Mouse (Mus musculus) forebrain, postnatal 0 days (tissue): ENCODE data around the gene Cfap157. TPM values are rescaled to one million over a fixed set of nuclear protein-coding genes. Genes with fewer than 3 reads are reported as not detected.

Experiments used
- ATAC-seq: fragments of 200-750 bp; cut with Nextera tagmentation; 2 replicates; pipeline ENCODE4 v1.8.0; 2017; ENCODE audit warnings: mild to moderate bottlenecking, moderate library complexity
- DNase-seq: peaks from one replicate; pipeline ENCODE4 v3.0.0-alpha.2; 2015
- H3K27ac ChIP-seq: fragments of 300-500 bp; sonication (generic); 2 replicates; pipeline ENCODE4 v1.5.1; 2014; ENCODE audit warnings: low read depth, mild to moderate bottlenecking, antibody characterized with exemption, low read length, moderate library complexity, mixed read lengths
- H3K27me3 ChIP-seq: fragments of 300-500 bp; sonication (generic); 2 replicates; pipeline ENCODE4 v1.6.1; 2014; ENCODE audit warnings: mild to moderate bottlenecking, low read length, mixed read lengths; ENCODE audit not compliant: insufficient read depth
- H3K36me3 ChIP-seq: fragments of 300-500 bp; sonication (generic); 2 replicates; pipeline ENCODE4 v1.6.1; 2014; ENCODE audit warnings: mild to moderate bottlenecking, moderate library complexity; ENCODE audit not compliant: insufficient read depth
- H3K4me1 ChIP-seq: fragments of 300-500 bp; sonication (generic); 2 replicates; pipeline ENCODE4 v1.6.1; 2014; ENCODE audit warnings: antibody characterized with exemption; ENCODE audit not compliant: insufficient read depth
- H3K4me2 ChIP-seq: fragments of 300-500 bp; sonication (generic); 2 replicates; pipeline ENCODE4 v1.6.1; 2014; ENCODE audit warnings: low read depth, mild to moderate bottlenecking, moderate library complexity
- H3K4me3 ChIP-seq: fragments of 300-500 bp; sonication (generic); 2 replicates; pipeline ENCODE4 v1.5.1; 2014; ENCODE audit warnings: low read depth, low read length, mixed read lengths
- H3K9ac ChIP-seq: fragments of 300-500 bp; sonication (generic); 2 replicates; pipeline ENCODE4 v1.6.1; 2014; ENCODE audit warnings: mild to moderate bottlenecking
- H3K9me3 ChIP-seq: fragments of 300-500 bp; sonication (generic); 2 replicates; pipeline ENCODE4 v1.6.1; 2016; ENCODE audit warnings: low read length
- CTCF ChIP-seq: sonication (generic); IDR thresholded peaks from 2 replicates; pipeline ENCODE4 v1.5.1; 2016; ENCODE audit warnings: antibody characterized with exemption, control low read depth, low read depth
- WGBS: fragments of 180-500 bp; shearing (Covaris S2); extraction: QIAGEN DNeasy Blood & Tissue Kit; methylation state at CpG from one replicate; pipeline ENCODE4 v1.1.7; 2014; 5-methylcytosine and 5-hydroxymethylcytosine counted together
- polyA plus RNA-seq: library from polyadenylated mRNA; unstranded; fragments of >200 nt; fragmentation: Nextera tagmentation; extraction: Ambion mirVana; gene quantifications from 2 replicates; pipeline ENCODE4 v1.2.1, GENCODE M21; 2015
- total RNA-seq: library from RNA; depleted of rRNA; stranded (reverse); fragments of >200 nt; gene quantifications from 2 replicates; pipeline ENCODE4 v1.2.3, GENCODE M21; 2014; rRNA removed

Cfap157 gene
- total RNA-seq (1.0 and 1.2 TPM in 2 replicates), polyA plus RNA-seq (0.94 and 2.8 TPM in 2 replicates)

GRCm38 (mm10) chr2:32784048-32784681 lies at the start of gene Cfap157:
Gene Cfap157, minus strand, starts transcription at chr2:32784428.
- H3K9ac ChIP-seq = no peak within 1 kb of the TSS
- peak; percentile 22 for DNase-seq
- no peak within 1 kb of the TSS for H3K27ac ChIP-seq
- 72% methylated on average over 4 of the region's 4 CpGs for WGBS
- no peak within 1 kb of the TSS for H3K4me3 ChIP-seq
- H3K4me1 ChIP-seq = no peaks in the 10 kb centered on the region
- ATAC-seq = peak; percentile 60; the same call in 1 of the 2 replicates
- peaks cover 6% of the 10 kb centered on the region for H3K36me3 ChIP-seq
- H3K9me3 ChIP-seq = no peaks in the 10 kb centered on the region
- H3K27me3 ChIP-seq = no peaks in the 10 kb centered on the region
- no peak for TF ChIP-seq CTCF
- H3K4me2 ChIP-seq = peak within 1 kb of the TSS; percentile 17; the same call in 1 of the 2 replicates

DNA sequence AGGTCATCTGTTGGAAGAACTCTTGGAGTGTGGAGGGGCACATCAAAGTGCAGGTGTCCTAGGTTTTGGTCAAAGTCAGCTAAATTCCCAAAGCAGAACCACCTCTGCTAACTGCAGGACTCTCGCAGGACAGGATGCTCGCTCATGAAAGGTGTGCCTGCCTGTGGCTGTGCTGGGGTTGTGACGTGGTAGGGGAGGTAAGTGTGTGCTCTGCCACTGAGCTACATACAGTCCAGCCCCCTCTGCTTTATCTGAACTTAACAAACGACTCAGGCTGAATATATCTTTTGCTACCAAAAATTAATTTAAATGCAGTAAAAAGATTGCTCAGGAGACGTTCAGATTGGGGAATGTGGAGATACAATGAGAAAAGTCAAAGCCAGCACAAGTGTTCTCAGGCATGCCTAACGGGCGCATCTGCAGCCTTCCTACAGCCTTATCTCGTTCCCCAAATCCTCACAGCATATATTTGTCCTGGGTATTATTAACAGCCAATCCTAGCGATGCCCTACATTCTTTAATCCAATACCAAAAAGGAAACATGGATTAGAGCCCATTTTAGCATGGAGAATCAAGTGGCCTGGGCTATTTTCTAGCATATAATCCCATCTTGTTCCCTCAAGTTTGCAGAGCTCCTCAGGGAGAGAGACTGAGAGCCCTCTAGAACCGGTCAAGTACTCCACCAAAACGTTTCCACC lies 44.9 kb upstream of the Cfap157 start:
- no peak for TF ChIP-seq CTCF
- Histone ChIP-seq H3K4me3 (no peak overlapping the region), H3K27me3 (no peaks in the 10 kb centered on the region), H3K4me1 (no peaks in the 10 kb centered on the region), H3K4me2 (no peak overlapping the region), H3K9ac (no peak overlapping the region), H3K36me3 (peaks cover 4% of the 10 kb centered on the region; the same call in 1 of the 2 replicates), H3K9me3 (no peaks in the 10 kb centered on the region), H3K27ac (no peak overlapping the region)
- ATAC-seq (no peak), DNase-seq (no peak)
- WGBS = 77% methylated on average over 11 of the region's 11 CpGs

GRCm38 (mm10) chr2:32825796-32826195 lies 41.6 kb upstream of the Cfap157 start:
- no peak for ATAC-seq
- whole genome bisulfite sequencing = 78% methylated on average over 6 of the region's 6 CpGs

GRCm38 (mm10) chr2:32824778-32825177 lies 40.5 kb upstream of the Cfap157 start:
- ATAC-seq (no peak), DNase-seq (no peak)
- Histone ChIP-seq H3K27me3 (no peaks in the 10 kb centered on the region), H3K27ac (no peak overlapping the region), H3K9me3 (no peaks in the 10 kb centered on the region), H3K4me2 (no peak overlapping the region), H3K4me1 (no peaks in the 10 kb centered on the region), H3K9ac (no peak overlapping the region), H3K36me3 (peaks cover 20% of the 10 kb centered on the region), H3K4me3 (no peak overlapping the region)
- no peak for TF ChIP-seq CTCF
- WGBS = 94% methylated on average over 1 of the region's 1 CpGs

More at GRCm38 (mm10) chr2:32825796-32826195, 41.6 kb upstream of the Cfap157 start:
- H3K27me3 ChIP-seq = no peaks in the 10 kb centered on the region
- peaks cover 14% of the 10 kb centered on the region for H3K36me3 ChIP-seq
- TF ChIP-seq CTCF = no peak
- H3K9me3 ChIP-seq = no peaks in the 10 kb centered on the region
- H3K9ac ChIP-seq = no peak overlapping the region
- no peak overlapping the region for H3K4me2 ChIP-seq
- H3K27ac ChIP-seq = no peak overlapping the region
- no peak for DNase-seq
- H3K4me3 ChIP-seq = no peak overlapping the region
- H3K4me1 ChIP-seq = no peaks in the 10 kb centered on the region

DNA sequence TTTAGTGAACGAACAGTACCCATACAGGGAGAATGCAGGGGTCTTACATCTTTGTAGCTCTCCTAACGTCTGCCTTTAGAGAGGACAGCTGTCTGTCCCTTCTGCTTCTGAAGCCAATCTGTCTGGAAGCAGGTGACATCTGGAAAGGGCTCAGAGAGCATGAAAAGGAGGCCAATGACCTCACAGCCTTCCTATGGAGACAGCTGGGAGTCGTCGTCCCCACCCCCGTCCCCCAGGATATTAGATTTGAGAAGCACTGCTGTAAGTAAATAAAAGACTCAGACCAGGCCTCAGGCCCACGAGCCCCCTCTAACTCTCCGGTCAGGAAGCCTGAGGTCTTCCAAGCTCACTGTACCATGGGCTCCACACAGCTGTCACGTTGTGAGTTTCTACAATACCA lies 40.0 kb upstream of the Cfap157 start:
- TF ChIP-seq CTCF = no peak
- no peak overlapping the region for H3K4me2 ChIP-seq
- H3K4me1 ChIP-seq = no peaks in the 10 kb centered on the region
- no peak overlapping the region for H3K9ac ChIP-seq
- H3K4me3 ChIP-seq = no peak overlapping the region
- no peaks in the 10 kb centered on the region for H3K27me3 ChIP-seq
- ATAC-seq = no peak
- WGBS = 50% methylated on average over 8 of the region's 8 CpGs
- peaks cover 24% of the 10 kb centered on the region for H3K36me3 ChIP-seq
- H3K27ac ChIP-seq = no peak overlapping the region
- H3K9me3 ChIP-seq = no peaks in the 10 kb centered on the region
- no peak for DNase-seq

DNA sequence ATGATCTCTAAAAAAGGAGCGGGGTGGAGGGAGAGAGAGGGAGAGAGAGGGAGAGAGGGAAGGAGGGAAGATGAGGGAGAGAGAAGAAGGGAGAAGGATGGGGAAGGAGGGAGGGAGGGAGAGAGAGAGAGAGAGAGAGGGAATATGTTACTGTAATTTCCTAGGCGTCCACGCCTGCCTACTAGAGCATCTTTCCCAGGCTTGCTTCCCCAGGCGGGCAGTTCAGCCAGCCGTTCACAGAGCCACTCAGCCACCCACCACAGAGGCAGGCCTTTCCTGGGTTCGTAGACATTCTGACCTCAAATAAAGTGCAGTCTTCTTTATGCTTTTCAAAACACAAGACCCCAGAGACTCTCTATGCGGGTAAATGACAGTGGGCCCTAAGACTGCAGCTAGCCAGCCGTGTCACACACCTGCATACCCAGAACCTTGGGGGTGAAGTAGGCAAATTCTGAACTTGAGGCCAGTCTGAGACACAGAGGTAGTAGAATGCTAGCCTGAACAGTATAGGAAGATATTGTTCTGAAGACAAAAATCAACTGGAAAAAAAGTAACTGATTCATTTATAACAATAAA lies 39.4 kb upstream of the Cfap157 start:
- ATAC-seq = no peak
- Histone ChIP-seq H3K4me3 (no peak overlapping the region), H3K4me1 (no peaks in the 10 kb centered on the region), H3K27me3 (no peaks in the 10 kb centered on the region), H3K4me2 (no peak overlapping the region), H3K9ac (no peak overlapping the region), H3K27ac (no peak overlapping the region), H3K36me3 (peaks cover 24% of the 10 kb centered on the region), H3K9me3 (no peaks in the 10 kb centered on the region)
- TF ChIP-seq CTCF = no peak
- 69% methylated on average over 8 of the region's 8 CpGs for WGBS
- DNase-seq = no peak

DNA sequence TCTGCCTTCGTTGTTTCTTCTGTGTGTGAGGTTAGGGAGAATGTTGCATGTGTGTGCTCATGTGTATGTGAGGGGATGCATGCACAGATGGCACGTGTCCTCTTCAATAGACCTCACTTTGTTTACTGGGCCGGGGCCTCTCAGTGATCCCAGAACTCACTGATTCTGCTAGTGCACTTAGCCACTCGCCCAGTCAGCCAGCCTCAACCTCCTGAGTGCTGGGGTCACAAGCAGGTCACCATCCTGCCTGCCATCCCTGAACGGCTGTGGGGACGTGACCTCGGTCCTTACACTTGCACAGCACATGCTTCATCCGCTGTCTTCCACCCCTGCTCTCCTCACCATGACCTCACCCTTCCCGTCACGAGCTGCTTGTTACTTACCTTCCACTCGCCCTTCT lies 38.9 kb upstream of the Cfap157 start:
- Histone ChIP-seq H3K4me1 (no peaks in the 10 kb centered on the region), H3K9ac (no peak overlapping the region), H3K9me3 (no peaks in the 10 kb centered on the region), H3K4me2 (no peak overlapping the region), H3K27ac (no peak overlapping the region), H3K27me3 (no peaks in the 10 kb centered on the region), H3K4me3 (no peak overlapping the region), H3K36me3 (peaks cover 28% of the 10 kb centered on the region)
- no peak for TF ChIP-seq CTCF
- DNase-seq (no peak), ATAC-seq (no peak)
- WGBS = 70% methylated on average over 11 of the region's 11 CpGs
